Mouse (Mus musculus) liver, adult 2 months (tissue): ENCODE data around the gene Camk2b.

Experiments
- CTCF ChIP-seq: fragments of 200-500 bp; IDR thresholded peaks from 2 replicates; pipeline ENCODE4 v1.5.1; 2011; ENCODE audit warnings: low read depth, low read length, control low read depth
- POLR2A ChIP-seq: fragments of 200-500 bp; IDR thresholded peaks from 2 replicates; pipeline ENCODE4 v1.6.1; 2011; ENCODE audit warnings: low read length, control low read depth; ENCODE audit not compliant: insufficient read depth; ENCODE audit errors: extremely low read depth

- no peak for TF ChIP-seq POLR2A
- no peak for TF ChIP-seq CTCF
Observed at GRCm38 (mm10) chr11:6024923-6025652, 41.1 kb downstream of the Camk2b start.
